In the genomic region with DNA sequence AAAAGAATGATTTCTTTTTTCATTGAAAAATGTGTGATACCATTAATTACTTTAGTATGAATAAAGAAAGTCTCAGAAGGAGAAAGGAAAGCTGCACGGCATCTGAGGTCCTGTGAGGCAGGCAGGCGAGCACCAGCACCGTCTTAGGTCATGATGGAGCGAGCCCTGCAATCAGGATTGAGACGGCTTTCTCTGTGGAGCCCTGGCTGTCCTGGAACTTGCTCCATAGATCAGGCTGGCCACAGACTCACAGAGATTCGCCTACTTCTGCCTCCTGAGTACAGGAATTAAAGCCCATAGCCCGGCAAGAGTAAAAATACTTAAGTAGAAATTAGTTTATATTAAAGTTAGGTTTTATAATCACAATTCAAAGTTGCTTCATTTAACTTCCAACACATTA, we compare ENCODE assay signal across 16 mouse cellular contexts.
"Had no signal": no experiment of that assay in that cellular context is flagged by ENCODE, and none has a peak within 500 bp of the region (broad histone marks: within the 10 kb centered on the region; RNA-seq: fewer than 3 reads in every experiment).

No protein-coding gene starts in this region.

- DNase-seq: cerebellum, adult 8-10 months; cerebellum, adult 9-10 months; cerebellum, adult 9-11 months; cerebellum, postnatal 10 days; cerebellum, postnatal 14 days; cerebellum, postnatal 25 days; cerebellum, postnatal 36 days; embryo, embryonic 11 days; forebrain, postnatal 0 days; gastrocnemius, adult 2 months; gastrocnemius, postnatal 10 days; gastrocnemius, postnatal 14 days; gastrocnemius, postnatal 25 days; gastrocnemius, postnatal 36 days; heart, adult 18-20 months; heart, adult 2 months had no signal
